5 mouse cellular contexts compared by ENCODE assay signal in the genomic region with DNA sequence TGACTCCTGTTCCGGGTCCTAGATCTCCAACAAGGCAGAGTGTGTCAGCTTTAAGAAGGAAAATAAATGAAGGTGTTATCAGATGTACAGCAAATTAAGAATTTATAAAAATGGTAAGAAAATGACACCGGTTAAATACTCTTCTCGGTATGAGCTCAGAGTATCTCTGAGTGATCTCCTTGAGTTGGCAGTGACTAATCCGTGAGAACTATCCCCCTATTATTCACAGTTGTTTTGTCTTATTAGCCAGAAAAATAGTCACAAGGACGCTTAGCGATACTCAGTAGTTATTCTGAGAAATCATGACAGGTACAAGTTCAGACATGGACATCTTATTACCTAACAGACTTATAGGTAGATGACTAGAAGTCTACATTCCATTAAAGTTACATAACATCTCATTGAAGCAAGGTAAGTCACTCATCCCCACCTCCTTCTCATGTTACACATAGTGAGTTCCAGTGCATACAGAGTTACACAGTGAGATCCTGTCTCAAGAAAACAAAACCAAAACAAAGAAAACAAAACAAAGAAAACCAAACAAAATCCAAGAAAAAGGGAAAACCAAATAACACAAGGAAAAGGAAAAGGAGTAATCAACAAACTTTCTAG. TPM values are rescaled to one million over a fixed set of nuclear protein-coding genes. Genes with fewer than 3 reads are reported as not detected.
"Had no signal": no experiment of that assay in that cellular context is flagged by ENCODE, and none has a peak within 500 bp of the region (broad histone marks: within the 10 kb centered on the region; RNA-seq: fewer than 3 reads in every experiment).

Ifi202b (minus strand) TSS at position 51 of the 612 bp plus-strand sequence.

RNA-seq across cellular contexts. Expression of gene Ifi202b, which starts in this region (rescaled TPM):
- polyA plus RNA-seq: neural tube, embryonic 14.5 days; neural tube, embryonic 15.5 days; spleen, adult 2 months; testis, adult 2 months; urinary bladder, adult 2 months had no signal
